Mouse (Mus musculus) layer of hippocampus, postnatal 25 days (tissue): ENCODE data around the gene Tmem132a. TPM values are rescaled to one million over a fixed set of nuclear protein-coding genes. Genes with fewer than 3 reads are reported as not detected.

Experiments used
- total RNA-seq, 2 experiments: library from RNA; stranded (reverse); gene quantifications; 2 replicates each; pipeline ENCODE4 v1.2.3; 2021

The Tmem132a gene
- total RNA-seq, 2 experiments from 2014 or later, result 198 to 220 TPM

Other genes with a start within 250 kb of the Tmem132a start
- under 1 TPM; 0.14 to 0.22 TPM for gene Vwce, start 235.7 kb downstream of the Tmem132a start, total RNA-seq
- gene Pga5, start 191.9 kb downstream of the Tmem132a start, total RNA-seq, result not detected
- gene Vps37c, start 181.2 kb downstream of the Tmem132a start, total RNA-seq, result 10 to 100 TPM; 24.8 to 28.0 TPM
- gene Cd5, start 130.9 kb downstream of the Tmem132a start, total RNA-seq, result under 1 TPM in 1 of 2 experiments, not detected in 1; 0.16 TPM
- gene Cd6, start 39.9 kb downstream of the Tmem132a start, total RNA-seq, result under 1 TPM; 0.25 to 0.49 TPM
- 1 to 10 TPM; 1.1 to 1.9 TPM for gene Slc15a3, start 30.2 kb downstream of the Tmem132a start, total RNA-seq
- 10 to 100 TPM; 47.6 to 59.2 TPM for gene Tmem109, start 12.1 kb upstream of the Tmem132a start, total RNA-seq
- 100 to 1,000 TPM; 189 to 212 TPM for gene Prpf19, start 25.3 kb upstream of the Tmem132a start, total RNA-seq
- not detected for gene Zp1, start 50.7 kb upstream of the Tmem132a start, total RNA-seq
- gene Ptgdr2, start 67.2 kb upstream of the Tmem132a start, total RNA-seq, result under 1 TPM; 0.22 to 0.26 TPM
- 1 to 10 TPM; 7.8 to 9.4 TPM for gene Ccdc86, start 79.3 kb upstream of the Tmem132a start, total RNA-seq
- not detected for gene Ms4a10, start 104.7 kb upstream of the Tmem132a start, total RNA-seq
- not detected for gene Ms4a15, start 123.3 kb upstream of the Tmem132a start, total RNA-seq
- gene Ms4a18, start 148.1 kb upstream of the Tmem132a start, total RNA-seq, result not detected
- not detected for gene Ms4a8a, start 211.2 kb upstream of the Tmem132a start, total RNA-seq